Mouse (Mus musculus): ENCODE results near the gene Atp10a. TPM values are rescaled to one million over a fixed set of nuclear protein-coding genes. Genes with fewer than 3 reads are reported as not detected.
A peak's percentile ranks its signal among the peaks of the same experiment; 100 is the strongest.

The Atp10a gene
- 0.20 and 0.25 TPM in 2 replicates for polyA plus RNA-seq (2015; fragmentation: Nextera tagmentation; extraction: Ambion mirVana)

GRCm38 (mm10) chr7:58655866-58656265 lies at the start of gene Atp10a:
Gene Atp10a, plus strand, starts transcription at chr7:58656166.
- 0 out of 2 replicates have a peak, but pooled peaks cover 3% of the 10 kb centered on the region for H3K27me3 ChIP-seq (ENCODE audit: insufficient read depth, low read length)
- 71% methylated on average over 6 of the region's 6 CpGs for WGBS (ENCODE audit: insufficient replicate concordance)
- no peak for DNase-seq

GRCm38 (mm10) chr7:58618048-58618447 lies 37.9 kb upstream of the Atp10a start:
- no peaks in the 10 kb centered on the region for H3K36me3 ChIP-seq (replicated peaks; ENCODE audit: insufficient read depth, low read length)
- H3K27me3 ChIP-seq (ENCODE audit: insufficient read depth, low read length), result no peaks in the 10 kb centered on the region
- no peak for TF ChIP-seq EP300 (IDR thresholded peaks at IDR 0.05; ENCODE audit: low read depth)
- no peak for TF ChIP-seq CTCF (IDR thresholded peaks at IDR 0.05; ENCODE audit: low read depth)
- no peak overlapping the region for H3K9ac ChIP-seq (replicated peaks)
- no peak overlapping the region for H3K4me2 ChIP-seq (ENCODE audit: low read depth, low read length)
- no peaks in the 10 kb centered on the region for H3K4me1 ChIP-seq (ENCODE audit: insufficient read depth)
- WGBS (ENCODE audit: insufficient replicate concordance), result 63% methylated on average over 1 of the region's 1 CpGs
- no peak for DNase-seq
- ATAC-seq, result no peak
- H3K9me3 ChIP-seq (ENCODE audit: low read length), result no peaks in the 10 kb centered on the region
- no peak overlapping the region for H3K27ac ChIP-seq (ENCODE audit: low read depth)
- no peak overlapping the region for H3K4me3 ChIP-seq (ENCODE audit: low read depth, low read length)

More at GRCm38 (mm10) chr7:58655866-58656265, at the start of gene Atp10a:
- H3K36me3 ChIP-seq (replicated peaks; ENCODE audit: insufficient read depth, low read length), result no peaks in the 10 kb centered on the region
- H3K4me2 ChIP-seq (ENCODE audit: low read depth, low read length), result no peak within 1 kb of the TSS
- no peak within 1 kb of the TSS for H3K9ac ChIP-seq (replicated peaks)
- H3K27ac ChIP-seq (ENCODE audit: low read depth), result no peak within 1 kb of the TSS
- no peaks in the 10 kb centered on the region for H3K4me1 ChIP-seq (ENCODE audit: insufficient read depth)
- no peak for ATAC-seq
- no peaks in the 10 kb centered on the region for H3K9me3 ChIP-seq (ENCODE audit: low read length)
- H3K4me3 ChIP-seq (ENCODE audit: low read depth, low read length), result no peak within 1 kb of the TSS
- TF ChIP-seq CTCF (IDR thresholded peaks at IDR 0.05; ENCODE audit: low read depth) (no peak), EP300 (IDR thresholded peaks at IDR 0.05; ENCODE audit: low read depth) (no peak)

DNA sequence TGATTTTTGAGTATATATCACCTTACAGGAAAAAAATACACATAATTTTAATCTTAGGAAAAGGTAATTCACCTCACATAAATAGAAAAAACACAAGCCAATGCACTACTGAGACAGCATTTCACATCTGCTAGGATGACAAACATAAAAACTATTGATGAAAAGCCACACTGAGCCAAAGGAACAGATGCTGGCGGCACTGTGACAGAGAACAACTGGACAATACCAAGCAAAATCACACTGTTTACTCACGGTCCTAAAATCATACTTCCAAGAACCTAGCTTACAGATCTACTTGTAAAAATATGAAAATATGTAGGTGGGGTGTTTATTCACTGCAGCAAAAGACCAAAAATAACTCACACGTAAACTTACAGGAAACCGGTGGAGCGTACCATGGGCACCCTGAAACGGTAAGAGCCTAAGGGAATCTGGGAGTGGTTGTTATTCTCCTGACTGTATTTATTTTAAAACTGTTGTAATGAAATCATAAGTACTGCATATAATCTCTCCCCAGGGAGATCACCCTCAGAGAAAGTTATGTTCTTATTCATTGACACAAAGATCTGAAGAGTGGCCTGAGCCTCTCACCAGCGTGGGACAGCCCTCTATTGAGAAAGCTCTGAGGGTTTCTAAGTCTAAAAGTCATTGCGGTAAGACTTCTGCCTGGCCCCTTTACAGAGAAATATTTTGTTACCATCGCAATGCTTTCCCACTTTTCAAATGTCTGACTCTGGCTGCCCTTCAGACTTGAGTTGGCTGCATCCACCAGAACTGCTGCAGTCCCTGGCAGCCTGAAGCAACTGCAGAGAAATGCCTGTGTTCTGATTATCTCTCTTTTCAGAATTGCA lies 29.4 kb upstream of the Atp10a start:
- H3K4me3 ChIP-seq (ENCODE audit: low read depth, low read length), result no peak overlapping the region
- H3K9ac ChIP-seq (replicated peaks), result no peak overlapping the region
- no peaks in the 10 kb centered on the region for H3K36me3 ChIP-seq (replicated peaks; ENCODE audit: insufficient read depth, low read length)
- 58% methylated on average over 9 of the region's 9 CpGs for WGBS (ENCODE audit: insufficient replicate concordance)
- DNase-seq, result no peak
- H3K27me3 ChIP-seq (ENCODE audit: insufficient read depth, low read length), result no peaks in the 10 kb centered on the region
- no peak overlapping the region for H3K27ac ChIP-seq (ENCODE audit: low read depth)
- no peak for ATAC-seq
- H3K9me3 ChIP-seq (ENCODE audit: low read length), result no peaks in the 10 kb centered on the region
- no peaks in the 10 kb centered on the region for H3K4me1 ChIP-seq (ENCODE audit: insufficient read depth)
- no peak overlapping the region for H3K4me2 ChIP-seq (ENCODE audit: low read depth, low read length)
- TF ChIP-seq EP300 (IDR thresholded peaks at IDR 0.05; ENCODE audit: low read depth) (no peak), CTCF (IDR thresholded peaks at IDR 0.05; ENCODE audit: low read depth) (no peak)

GRCm38 (mm10) chr7:58627381-58627780 lies 28.6 kb upstream of the Atp10a start:
- Histone ChIP-seq H3K27ac (ENCODE audit: low read depth) (no peak overlapping the region), H3K4me2 (ENCODE audit: low read depth, low read length) (no peak overlapping the region), H3K4me3 (ENCODE audit: low read depth, low read length) (no peak overlapping the region), H3K27me3 (ENCODE audit: insufficient read depth, low read length) (no peaks in the 10 kb centered on the region), H3K9ac (replicated peaks) (no peak overlapping the region), H3K36me3 (replicated peaks; ENCODE audit: insufficient read depth, low read length) (no peaks in the 10 kb centered on the region), H3K4me1 (ENCODE audit: insufficient read depth) (no peaks in the 10 kb centered on the region), H3K9me3 (ENCODE audit: low read length) (no peaks in the 10 kb centered on the region)
- TF ChIP-seq CTCF (IDR thresholded peaks at IDR 0.05; ENCODE audit: low read depth), result no peak
- no peak for TF ChIP-seq EP300 (IDR thresholded peaks at IDR 0.05; ENCODE audit: low read depth)
- WGBS (ENCODE audit: insufficient replicate concordance), result 60% methylated on average over 1 of the region's 1 CpGs
- DNase-seq (no peak), ATAC-seq (no peak)

- no peaks in the 10 kb centered on the region for H3K9me3 ChIP-seq (ENCODE audit: low read length)
- H3K27ac ChIP-seq (ENCODE audit: low read depth), result no peak overlapping the region
- H3K9ac ChIP-seq (replicated peaks), result no peak overlapping the region
- H3K4me2 ChIP-seq (ENCODE audit: low read depth, low read length), result no peak overlapping the region
- TF ChIP-seq EP300 (IDR thresholded peaks at IDR 0.05; ENCODE audit: low read depth) (no peak), CTCF (IDR thresholded peaks at IDR 0.05; ENCODE audit: low read depth) (peak; percentile 10; the same call in 1 of the 2 replicates)
- no peaks in the 10 kb centered on the region for H3K27me3 ChIP-seq (ENCODE audit: insufficient read depth, low read length)
- no peak for ATAC-seq
- no peaks in the 10 kb centered on the region for H3K4me1 ChIP-seq (ENCODE audit: insufficient read depth)
- DNase-seq, result no peak
- H3K36me3 ChIP-seq (replicated peaks; ENCODE audit: insufficient read depth, low read length), result no peaks in the 10 kb centered on the region
- WGBS (ENCODE audit: insufficient replicate concordance), result 76% methylated on average over 2 of the region's 2 CpGs
- no peak overlapping the region for H3K4me3 ChIP-seq (ENCODE audit: low read depth, low read length)
Observed at GRCm38 (mm10) chr7:58629233-58629632, 26.7 kb upstream of the Atp10a start.

DNA sequence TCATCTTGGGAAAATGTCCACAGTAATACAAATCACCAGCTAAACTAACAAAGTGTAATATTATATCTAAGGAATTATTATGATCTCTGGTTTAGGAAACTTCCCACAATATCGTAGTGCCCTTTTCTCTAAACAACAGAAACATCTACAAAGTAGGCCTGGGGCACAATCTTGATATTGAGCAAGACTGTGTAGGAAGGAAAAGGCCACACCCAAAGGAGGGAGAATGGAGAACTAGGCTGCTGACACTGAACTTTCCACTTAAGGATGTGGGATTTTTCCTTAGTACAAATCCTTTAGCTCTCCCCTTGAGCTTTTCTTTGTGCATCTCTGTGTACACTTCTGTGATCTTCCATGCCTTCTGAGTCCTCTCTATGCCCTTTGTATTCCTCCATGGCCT lies 22.3 kb upstream of the Atp10a start:
- H3K27ac ChIP-seq (ENCODE audit: low read depth), result no peak overlapping the region
- TF ChIP-seq CTCF (IDR thresholded peaks at IDR 0.05; ENCODE audit: low read depth), result no peak
- no peak for TF ChIP-seq EP300 (IDR thresholded peaks at IDR 0.05; ENCODE audit: low read depth)
- no peak overlapping the region for H3K9ac ChIP-seq (replicated peaks)
- no peak overlapping the region for H3K4me2 ChIP-seq (ENCODE audit: low read depth, low read length)
- no peaks in the 10 kb centered on the region for H3K27me3 ChIP-seq (ENCODE audit: insufficient read depth, low read length)
- DNase-seq (no peak), ATAC-seq (no peak)
- no peaks in the 10 kb centered on the region for H3K36me3 ChIP-seq (replicated peaks; ENCODE audit: insufficient read depth, low read length)
- H3K4me1 ChIP-seq (ENCODE audit: insufficient read depth), result no peaks in the 10 kb centered on the region
- WGBS (ENCODE audit: insufficient replicate concordance), result 44% methylated on average over 1 of the region's 1 CpGs
- no peak overlapping the region for H3K4me3 ChIP-seq (ENCODE audit: low read depth, low read length)
- no peaks in the 10 kb centered on the region for H3K9me3 ChIP-seq (ENCODE audit: low read length)

Measured in liver, postnatal 0 days (tissue).